Mouse (Mus musculus) intestine, embryonic 16.5 days (tissue): ENCODE data around the gene Ralgps1. TPM values are rescaled to one million over a fixed set of nuclear protein-coding genes. Genes with fewer than 3 reads are reported as not detected.

ENCODE experiments used
- ATAC-seq: fragments of 200-750 bp; cut with Nextera tagmentation; 2 replicates; pipeline ENCODE4 v1.8.0; 2017; ENCODE audit warnings: moderate TSS enrichment, moderate library complexity
- H3K27ac ChIP-seq: fragments of 300-500 bp; sonication (generic); 2 replicates; pipeline ENCODE4 v1.5.1; 2014; ENCODE audit warnings: mild to moderate bottlenecking, low read length
- H3K27me3 ChIP-seq: fragments of 300-500 bp; sonication (generic); replicated peaks from 2 replicates; pipeline ENCODE4 v1.6.1; 2014; ENCODE audit warnings: low read length, control low read depth, mixed read lengths; ENCODE audit not compliant: control insufficient read depth, insufficient read depth
- H3K36me3 ChIP-seq: fragments of 300-500 bp; sonication (generic); 2 replicates; pipeline ENCODE4 v1.6.1; 2014; ENCODE audit warnings: low read length, control low read depth; ENCODE audit not compliant: control insufficient read depth, insufficient read depth
- H3K4me1 ChIP-seq: fragments of 300-500 bp; sonication (generic); 2 replicates; pipeline ENCODE4 v1.6.1; 2014; ENCODE audit warnings: low read length, control low read depth, mixed read lengths; ENCODE audit not compliant: control insufficient read depth, insufficient read depth
- H3K4me2 ChIP-seq: fragments of 300-500 bp; sonication (generic); 2 replicates; pipeline ENCODE4 v1.6.1; 2014; ENCODE audit warnings: low read depth, low read length, control low read depth
- H3K4me3 ChIP-seq: fragments of 300-500 bp; sonication (generic); 2 replicates; pipeline ENCODE4 v1.5.1; 2014; ENCODE audit warnings: mild to moderate bottlenecking, low read length
- H3K9ac ChIP-seq: fragments of 300-500 bp; sonication (generic); 2 replicates; pipeline ENCODE4 v1.6.1; 2014; ENCODE audit warnings: low read depth, low read length
- H3K9me3 ChIP-seq: fragments of 300-500 bp; sonication (generic); 2 replicates; pipeline ENCODE4 v1.6.1; 2016; ENCODE audit warnings: low read length, control low read depth; ENCODE audit not compliant: control insufficient read depth
- WGBS: fragments of 180-500 bp; shearing (Covaris S2); extraction: QIAGEN DNeasy Blood & Tissue Kit; methylation state at CpG from one replicate; pipeline ENCODE4 v1.1.7; 2014; 5-methylcytosine and 5-hydroxymethylcytosine counted together
- polyA plus RNA-seq: library from polyadenylated mRNA; unstranded; fragments of >200 nt; fragmentation: Nextera tagmentation; extraction: Ambion mirVana; gene quantifications from 2 replicates; pipeline ENCODE4 v1.2.1, GENCODE M21; 2015

Ralgps1 gene
- polyA plus RNA-seq, 1 experiment from 2014 or later = 6.3 TPM

DNA sequence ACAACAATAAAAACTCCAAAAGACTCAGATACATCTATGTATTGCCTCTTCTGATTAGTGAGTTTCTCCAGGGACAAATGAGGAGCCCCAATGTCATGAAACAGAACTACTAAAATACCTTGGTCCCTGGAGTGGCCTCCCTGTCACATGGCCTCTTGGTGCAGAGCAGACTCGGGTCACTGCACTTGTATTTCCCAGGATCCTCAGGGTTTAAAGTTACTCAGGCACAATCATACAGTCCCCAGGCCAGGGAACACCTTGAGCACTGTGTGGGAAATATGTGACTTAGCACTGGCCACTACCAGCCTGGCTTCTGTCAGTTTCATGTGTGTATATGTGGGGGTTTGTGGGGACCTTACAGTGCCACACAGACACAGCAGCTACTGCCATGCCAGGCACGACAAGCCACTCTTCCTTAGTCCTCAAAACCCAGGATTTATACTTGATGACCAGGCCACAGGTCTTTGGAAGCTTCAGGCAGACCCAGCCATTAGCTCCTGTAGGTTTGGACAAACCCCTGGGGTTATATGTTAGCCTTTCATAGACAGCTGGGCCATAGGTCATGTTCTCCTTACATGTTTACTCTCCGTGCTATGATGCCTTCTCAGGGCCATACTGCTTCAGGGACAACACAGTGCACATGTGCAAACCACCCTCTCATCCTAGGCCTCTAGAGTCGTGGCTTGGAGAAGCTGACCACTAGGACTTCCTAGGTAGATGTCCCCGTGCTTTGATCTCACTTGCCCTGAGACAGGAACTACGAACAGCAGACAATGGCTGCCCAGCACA lies 138.3 kb downstream of the Ralgps1 start:
- Histone ChIP-seq H3K27me3 (no peaks in the 10 kb centered on the region), H3K4me3 (no peak overlapping the region), H3K27ac (no peak overlapping the region), H3K4me2 (no peak overlapping the region), H3K36me3 (no peaks in the 10 kb centered on the region), H3K9ac (peak overlapping the region; percentile 10; the same call in 1 of the 2 replicates), H3K4me1 (no peaks in the 10 kb centered on the region), H3K9me3 (no peaks in the 10 kb centered on the region)
- ATAC-seq = no peak; the same call in 1 of the 2 replicates
- WGBS = 79% methylated on average over 6 of the region's 6 CpGs

DNA sequence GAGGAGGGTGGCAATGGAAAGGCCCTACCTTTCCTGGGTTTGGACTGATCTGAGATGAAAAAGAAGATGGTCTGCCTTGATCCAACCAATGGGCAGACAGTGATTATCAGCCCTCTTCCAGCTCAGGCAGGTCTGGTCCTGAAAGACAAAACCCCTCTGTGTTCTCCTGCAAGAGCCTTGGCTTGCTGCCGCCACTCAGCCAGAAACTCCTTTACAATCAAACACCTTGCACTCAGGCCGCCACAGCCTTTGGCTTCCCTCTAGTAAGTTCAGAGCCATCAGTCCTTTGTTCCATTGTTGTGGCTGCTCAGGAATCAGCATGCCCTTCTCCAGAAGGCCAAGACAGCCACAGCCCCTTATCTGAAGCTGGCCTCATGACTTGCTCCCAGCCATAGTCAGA lies 139.5 kb downstream of the Ralgps1 start:
- no peak for ATAC-seq
- WGBS = 73% methylated on average over 2 of the region's 2 CpGs
- Histone ChIP-seq H3K4me3 (no peak overlapping the region), H3K4me2 (no peak overlapping the region), H3K27ac (no peak overlapping the region), H3K4me1 (no peaks in the 10 kb centered on the region), H3K9me3 (no peaks in the 10 kb centered on the region), H3K27me3 (no peaks in the 10 kb centered on the region), H3K9ac (no peak overlapping the region), H3K36me3 (no peaks in the 10 kb centered on the region)

DNA sequence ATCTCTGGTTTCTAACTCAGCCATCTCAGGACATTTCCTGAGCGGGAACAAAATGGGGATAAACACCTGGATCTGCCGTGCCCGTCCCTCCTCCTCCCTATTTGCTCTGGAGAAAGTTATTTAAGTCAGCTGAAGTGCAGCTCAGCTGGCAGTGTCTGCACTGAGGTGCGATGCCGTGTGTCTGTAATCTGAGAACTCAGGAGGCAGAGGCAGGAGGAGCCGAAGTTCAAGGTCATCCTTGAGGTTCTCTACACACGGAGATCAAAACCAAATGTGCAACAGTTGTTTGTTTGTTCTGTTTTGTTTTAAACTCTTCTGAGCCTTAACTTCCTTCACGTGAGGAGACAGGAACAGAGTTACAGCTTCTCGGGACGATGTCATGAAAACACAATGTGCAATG lies 140.6 kb downstream of the Ralgps1 start:
- Histone ChIP-seq H3K27me3 (no peaks in the 10 kb centered on the region), H3K4me2 (no peak overlapping the region), H3K36me3 (no peaks in the 10 kb centered on the region), H3K4me3 (no peak overlapping the region), H3K4me1 (no peaks in the 10 kb centered on the region), H3K9me3 (no peaks in the 10 kb centered on the region), H3K9ac (no peak overlapping the region), H3K27ac (no peak overlapping the region)
- no peak for ATAC-seq
- 56% methylated on average over 10 of the region's 10 CpGs for WGBS

DNA sequence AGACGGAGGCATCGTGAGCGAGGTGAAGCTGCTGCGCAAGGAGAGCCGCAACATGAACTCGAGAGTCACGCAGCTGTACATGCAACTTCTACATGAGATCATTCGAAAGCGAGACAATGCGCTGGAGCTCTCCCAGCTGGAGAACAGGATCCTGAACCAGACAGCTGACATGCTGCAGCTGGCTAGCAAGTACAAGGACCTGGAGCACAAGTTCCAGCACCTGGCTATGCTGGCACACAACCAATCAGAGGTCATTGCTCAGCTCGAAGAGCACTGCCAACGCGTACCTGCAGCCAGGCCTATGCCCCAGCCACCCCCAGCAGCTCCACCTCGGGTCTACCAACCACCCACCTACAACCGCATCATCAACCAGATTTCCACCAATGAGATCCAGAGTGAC lies 142.7 kb downstream of the Ralgps1 start:
- Histone ChIP-seq H3K9me3 (no peaks in the 10 kb centered on the region), H3K9ac (no peak overlapping the region), H3K4me3 (no peak overlapping the region), H3K27me3 (no peaks in the 10 kb centered on the region), H3K4me2 (no peak overlapping the region), H3K36me3 (no peaks in the 10 kb centered on the region), H3K27ac (no peak overlapping the region), H3K4me1 (no peaks in the 10 kb centered on the region; the same call in 1 of the 2 replicates)
- WGBS = 79% methylated on average over 15 of the region's 15 CpGs
- ATAC-seq = no peak

DNA sequence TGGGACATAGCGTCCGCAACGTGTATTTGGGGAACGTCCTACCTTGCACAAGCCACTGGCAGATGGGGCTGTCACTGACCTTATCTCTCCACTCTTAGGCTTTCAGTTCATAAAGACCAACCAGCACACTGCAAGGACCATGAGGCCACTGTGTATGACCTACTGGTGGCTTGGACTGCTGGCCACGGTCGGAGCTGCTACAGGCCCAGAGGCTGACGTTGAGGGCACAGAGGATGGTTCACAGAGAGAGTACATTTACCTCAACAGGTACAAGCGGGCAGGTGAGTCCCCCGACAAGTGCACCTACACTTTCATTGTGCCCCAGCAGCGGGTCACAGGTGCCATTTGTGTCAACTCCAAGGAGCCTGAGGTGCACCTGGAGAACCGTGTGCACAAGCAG lies 143.2 kb downstream of the Ralgps1 start:
- ATAC-seq = no peak
- H3K4me1 ChIP-seq = no peaks in the 10 kb centered on the region; the same call in 1 of the 2 replicates
- H3K9me3 ChIP-seq = no peaks in the 10 kb centered on the region
- no peak overlapping the region for H3K4me2 ChIP-seq
- H3K9ac ChIP-seq = no peak overlapping the region
- no peak overlapping the region for H3K27ac ChIP-seq
- H3K4me3 ChIP-seq = no peak overlapping the region
- no peaks in the 10 kb centered on the region for H3K36me3 ChIP-seq
- H3K27me3 ChIP-seq = no peaks in the 10 kb centered on the region
- WGBS = 88% methylated on average over 11 of the region's 11 CpGs

DNA sequence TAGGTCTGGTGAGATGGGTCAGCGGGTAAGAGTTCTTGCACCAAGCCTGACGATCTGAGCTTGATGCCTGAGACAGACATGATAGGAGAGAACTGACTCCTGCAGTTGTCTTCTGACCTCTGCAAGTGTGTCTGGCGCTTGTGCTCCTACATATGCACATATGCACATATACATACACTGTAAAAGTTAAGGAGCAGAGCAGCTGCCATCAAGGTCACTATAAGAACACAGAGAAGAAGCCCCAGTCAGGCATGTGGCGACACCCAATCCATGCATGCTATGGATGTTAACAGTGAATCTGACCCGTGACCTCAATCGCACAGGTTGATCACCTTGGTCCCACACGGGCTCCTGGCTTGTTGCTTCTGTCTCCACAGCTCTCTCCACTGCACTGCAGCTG lies 145.4 kb downstream of the Ralgps1 start:
- no peak overlapping the region for H3K4me2 ChIP-seq
- WGBS = 86% methylated on average over 7 of the region's 7 CpGs

DNA sequence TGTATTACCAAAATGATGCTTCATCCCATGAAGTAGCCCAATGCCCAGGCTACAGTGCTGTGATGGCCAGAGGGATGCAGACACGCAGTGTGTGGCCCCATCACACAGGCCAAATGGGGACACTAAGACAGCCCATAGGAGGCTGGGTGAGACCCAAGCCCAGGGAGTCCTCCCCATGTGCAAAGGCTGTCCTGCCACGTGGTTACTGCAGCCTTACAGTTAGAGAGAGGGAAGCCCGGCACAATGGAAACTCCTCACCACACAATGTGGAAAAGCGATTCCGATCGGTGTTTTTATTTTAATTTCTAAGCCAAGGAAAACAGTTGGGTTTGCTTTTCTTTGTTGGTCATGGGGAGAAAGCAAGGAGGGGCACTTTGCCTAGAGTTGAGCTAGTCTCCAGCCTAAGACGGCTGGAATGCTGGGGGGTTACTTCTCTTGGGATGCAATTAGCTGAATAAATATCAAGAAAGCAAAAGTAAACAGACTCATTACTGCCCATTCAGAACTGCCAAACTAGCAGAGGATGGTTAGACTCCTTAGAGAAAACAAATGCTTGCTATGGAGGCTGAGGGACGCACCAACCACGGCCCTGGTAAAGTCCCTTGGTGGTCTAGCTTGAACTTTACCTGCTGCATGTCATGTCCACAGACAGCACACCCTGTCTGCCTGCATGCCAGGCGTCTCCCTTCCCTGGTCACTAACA lies 147.5 kb downstream of the Ralgps1 start:
- no peaks in the 10 kb centered on the region for H3K9me3 ChIP-seq
- WGBS = 69% methylated on average over 10 of the region's 10 CpGs
- H3K4me3 ChIP-seq = no peak overlapping the region
- H3K27me3 ChIP-seq = no peaks in the 10 kb centered on the region
- H3K4me2 ChIP-seq = no peak overlapping the region
- peaks cover 13% of the 10 kb centered on the region for H3K4me1 ChIP-seq
- ATAC-seq = no peak
- H3K9ac ChIP-seq = no peak overlapping the region
- no peak overlapping the region for H3K27ac ChIP-seq
- no peaks in the 10 kb centered on the region for H3K36me3 ChIP-seq

More for the DNA sequence above, 145.4 kb downstream of the Ralgps1 start:
- Histone ChIP-seq H3K36me3 (no peaks in the 10 kb centered on the region), H3K27ac (no peak overlapping the region), H3K4me3 (no peak overlapping the region), H3K27me3 (no peaks in the 10 kb centered on the region), H3K4me1 (no peaks in the 10 kb centered on the region; the same call in 1 of the 2 replicates), H3K9me3 (no peaks in the 10 kb centered on the region), H3K9ac (no peak overlapping the region)
- no peak for ATAC-seq

DNA sequence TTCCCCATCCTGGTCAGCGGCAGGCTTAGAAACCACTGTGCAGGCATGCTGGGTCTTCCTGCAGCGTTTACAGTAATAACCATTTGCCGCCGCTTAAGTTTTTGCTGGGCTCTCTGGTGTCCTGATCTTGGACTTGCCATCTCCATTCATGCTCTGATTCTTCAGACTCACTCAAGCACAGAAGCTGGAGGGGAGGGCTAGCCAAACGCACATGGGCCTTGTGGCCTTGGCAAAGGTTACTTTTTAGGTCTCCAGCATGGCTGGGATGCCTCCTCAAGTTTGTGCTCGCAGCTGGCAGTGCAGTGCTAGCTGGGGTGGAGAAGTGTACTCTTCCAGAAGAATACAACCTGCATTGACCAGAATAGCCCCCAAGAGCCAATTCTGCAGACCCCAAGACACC lies 148.8 kb downstream of the Ralgps1 start:
- no peaks in the 10 kb centered on the region for H3K36me3 ChIP-seq
- 73% methylated on average over 6 of the region's 6 CpGs for WGBS
- no peaks in the 10 kb centered on the region for H3K9me3 ChIP-seq
- ATAC-seq = no peak
- peaks cover 23% of the 10 kb centered on the region for H3K4me1 ChIP-seq
- H3K9ac ChIP-seq = no peak overlapping the region
- no peak overlapping the region for H3K27ac ChIP-seq
- H3K27me3 ChIP-seq = no peaks in the 10 kb centered on the region
- no peak overlapping the region for H3K4me3 ChIP-seq
- H3K4me2 ChIP-seq = no peak overlapping the region

DNA sequence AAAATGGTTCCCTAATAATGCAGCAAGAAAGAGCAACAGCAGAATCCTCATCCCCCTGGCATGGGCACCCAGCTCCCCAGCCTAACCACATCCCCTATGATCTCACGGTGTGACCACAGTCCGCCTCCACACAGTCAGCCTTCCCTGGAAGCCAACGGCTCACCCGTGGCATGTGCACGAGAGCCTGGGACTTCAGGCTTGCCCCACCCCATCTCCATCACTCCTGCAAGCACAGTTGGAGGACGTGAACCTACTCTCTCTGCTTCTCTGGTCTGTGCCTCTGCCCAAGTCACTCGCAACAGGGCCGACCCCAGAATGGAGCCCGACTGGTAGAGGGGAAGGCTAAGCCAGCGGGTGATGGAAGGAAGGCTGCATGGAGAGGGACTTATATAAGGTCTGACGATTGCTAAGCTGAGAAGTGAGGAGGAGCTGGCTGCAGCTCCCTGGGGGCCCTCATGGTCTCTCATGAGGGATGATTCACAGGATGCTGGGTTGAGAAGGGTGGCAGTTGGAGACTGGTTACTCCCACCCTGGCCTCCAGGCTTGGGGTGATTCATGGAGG lies 149.9 kb downstream of the Ralgps1 start:
- Histone ChIP-seq H3K9me3 (no peaks in the 10 kb centered on the region), H3K4me1 (peaks cover 33% of the 10 kb centered on the region), H3K36me3 (no peaks in the 10 kb centered on the region), H3K27ac (no peak overlapping the region), H3K27me3 (no peaks in the 10 kb centered on the region), H3K4me3 (no peak overlapping the region), H3K9ac (no peak overlapping the region), H3K4me2 (no peak overlapping the region)
- ATAC-seq = no peak
- 81% methylated on average over 11 of the region's 11 CpGs for WGBS
